Mouse (Mus musculus) limb, embryonic 14.5 days (tissue): ENCODE results near the gene Dyx1c1. TPM values are rescaled to one million over a fixed set of nuclear protein-coding genes. Genes with fewer than 3 reads are reported as not detected.

Source experiments
- ATAC-seq: fragments of 200-750 bp; cut with Nextera tagmentation; 2 replicates; pipeline ENCODE4 v1.8.0; 2017; ENCODE audit warnings: low read depth, moderate number of reproducible peaks, moderate TSS enrichment; ENCODE audit not compliant: low FRiP score
- DNase-seq: peaks from one replicate; pipeline ENCODE4 v3.0.0-alpha.2; 2015; ENCODE audit warnings: low spot score
- H3K27ac ChIP-seq: fragments of 300-500 bp; sonication (generic); replicated peaks from 2 replicates; pipeline ENCODE4 v1.5.1; 2014; ENCODE audit warnings: low read depth, mild to moderate bottlenecking, low read length, moderate library complexity, mixed read lengths
- H3K27me3 ChIP-seq: fragments of 300-500 bp; sonication (generic); 2 replicates; pipeline ENCODE4 v1.6.1; 2014; ENCODE audit warnings: low read length, mixed read lengths; ENCODE audit not compliant: control insufficient read depth, insufficient read depth
- H3K36me3 ChIP-seq: fragments of 300-500 bp; sonication (generic); 2 replicates; pipeline ENCODE4 v1.6.1; 2014; ENCODE audit warnings: mild to moderate bottlenecking, low read length, moderate library complexity, mixed read lengths; ENCODE audit not compliant: control insufficient read depth, insufficient read depth
- H3K4me1 ChIP-seq: fragments of 300-500 bp; sonication (generic); 2 replicates; pipeline ENCODE4 v1.6.1; 2014; ENCODE audit warnings: antibody characterized with exemption, low read length, mixed read lengths; ENCODE audit not compliant: control insufficient read depth, insufficient read depth
- H3K4me2 ChIP-seq: fragments of 300-500 bp; sonication (generic); replicated peaks from 2 replicates; pipeline ENCODE4 v1.6.1; 2014; ENCODE audit warnings: low read depth, mild to moderate bottlenecking, low read length, moderate library complexity; ENCODE audit not compliant: severe bottlenecking
- H3K4me3 ChIP-seq: fragments of 300-500 bp; sonication (generic); replicated peaks from 2 replicates; pipeline ENCODE4 v1.5.1; 2014; ENCODE audit warnings: low read length
- H3K9ac ChIP-seq: fragments of 300-500 bp; sonication (generic); 2 replicates; pipeline ENCODE4 v1.6.1; 2014; ENCODE audit warnings: mild to moderate bottlenecking, low read depth, low read length, moderate library complexity; ENCODE audit not compliant: severe bottlenecking
- H3K9me3 ChIP-seq: fragments of 300-500 bp; sonication (generic); 2 replicates; pipeline ENCODE4 v1.6.1; 2016; ENCODE audit warnings: low read length; ENCODE audit not compliant: control insufficient read depth
- POLR2A ChIP-seq: fragments of 200-500 bp; IDR thresholded peaks from 2 replicates; pipeline ENCODE4 v1.8.0; 2012; ENCODE audit warnings: inconsistent platforms, mild to moderate bottlenecking, moderate library complexity, borderline replicate concordance; ENCODE audit not compliant: insufficient read depth, insufficient read length; ENCODE audit errors: extremely low read depth
- WGBS: fragments of 180-500 bp; shearing (Covaris S2); extraction: QIAGEN DNeasy Blood & Tissue Kit; methylation state at CpG from one replicate; pipeline ENCODE4 v1.1.7; 2014; 5-methylcytosine and 5-hydroxymethylcytosine counted together
- polyA plus RNA-seq, 2 experiments: library from polyadenylated mRNA; depleted of rRNA in 1 of 2; stranded (reverse) in 1 of 2; unstranded in 1 of 2; fragments of >200 nt; fragmentation: Nextera tagmentation in 1 of 2; extraction: Ambion mirVana in 1 of 2; gene quantifications; 2 replicates each; pipeline versions ENCODE4 v1.2.1 to v1.2.3; 2012 to 2014

Gene Dyx1c1
- 1.3 and 1.6 TPM in 2 replicates for polyA plus RNA-seq (2012; rRNA removed)
- polyA plus RNA-seq (2014; fragmentation: Nextera tagmentation; extraction: Ambion mirVana), result 1.5 and 2.0 TPM in 2 replicates

DNA sequence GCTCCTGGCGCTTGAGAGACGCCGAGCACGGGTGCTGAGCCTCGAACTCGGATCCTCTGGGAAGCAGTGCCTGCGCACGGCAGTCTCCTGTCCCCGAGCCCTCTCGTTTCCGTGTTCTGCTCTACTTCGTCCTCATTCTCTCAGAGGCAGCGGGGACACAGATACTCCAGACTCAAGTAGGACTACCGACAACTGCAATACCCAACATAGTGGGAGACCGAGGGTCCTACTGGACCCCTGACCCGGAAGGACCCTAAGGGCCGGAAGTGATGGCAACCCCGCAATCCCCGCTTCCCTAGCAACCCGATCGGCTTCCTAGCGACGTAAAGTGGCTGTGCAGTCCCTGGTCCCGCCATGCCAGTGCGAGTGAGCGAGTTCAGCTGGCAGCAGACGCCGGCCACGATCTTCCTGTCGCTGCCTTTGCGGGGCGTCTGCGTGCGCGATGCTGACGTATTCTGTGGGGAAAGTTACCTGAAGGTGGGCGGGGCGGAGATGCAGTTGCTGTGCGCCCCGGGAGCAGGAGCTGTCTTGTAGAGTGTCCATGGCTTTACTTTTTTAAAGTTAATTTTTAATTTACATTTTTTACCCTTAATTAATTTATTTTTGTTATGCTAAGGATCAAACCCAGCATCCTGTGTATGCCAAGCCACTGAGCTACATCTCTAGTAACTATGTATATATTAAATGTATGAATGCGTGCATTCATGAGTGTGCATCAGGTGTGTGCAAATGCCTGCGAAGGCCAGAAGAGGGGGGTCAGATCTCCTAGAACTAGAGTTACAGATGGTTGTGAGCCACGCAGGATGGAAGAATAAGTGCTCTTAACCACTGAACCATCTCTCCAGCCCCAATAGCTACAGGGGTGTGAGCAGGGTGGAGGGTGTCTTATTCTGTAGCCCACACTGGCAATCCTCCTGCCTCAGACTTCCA is at the start of gene Dyx1c1, which contains the start of gene Gm44503:
Dyx1c1 (plus strand) TSS at position 265 of the 930 bp plus-strand sequence.
Gm44503 (plus strand) TSS at position 332 of the 930 bp plus-strand sequence.
- Histone ChIP-seq H3K4me1 (0 out of 2 replicates have a peak, but pooled peaks cover 3% of the 10 kb centered on the region), H3K4me2 (peak within 1 kb of the TSS; percentile 57), H3K9ac (peak within 1 kb of the TSS; percentile 58), H3K27me3 (no peaks in the 10 kb centered on the region), H3K4me3 (peak within 1 kb of the TSS; percentile 62), H3K27ac (peak within 1 kb of the TSS; percentile 30; the same call in 1 of the 2 replicates), H3K9me3 (no peaks in the 10 kb centered on the region), H3K36me3 (no peaks in the 10 kb centered on the region)
- ATAC-seq, result peak; percentile 91
- TF ChIP-seq POLR2A, result peak; percentile 26; the same call in 1 of the 2 replicates
- 1% methylated on average over 43 of the region's 43 CpGs for WGBS
- peak; percentile 84 for DNase-seq

DNA sequence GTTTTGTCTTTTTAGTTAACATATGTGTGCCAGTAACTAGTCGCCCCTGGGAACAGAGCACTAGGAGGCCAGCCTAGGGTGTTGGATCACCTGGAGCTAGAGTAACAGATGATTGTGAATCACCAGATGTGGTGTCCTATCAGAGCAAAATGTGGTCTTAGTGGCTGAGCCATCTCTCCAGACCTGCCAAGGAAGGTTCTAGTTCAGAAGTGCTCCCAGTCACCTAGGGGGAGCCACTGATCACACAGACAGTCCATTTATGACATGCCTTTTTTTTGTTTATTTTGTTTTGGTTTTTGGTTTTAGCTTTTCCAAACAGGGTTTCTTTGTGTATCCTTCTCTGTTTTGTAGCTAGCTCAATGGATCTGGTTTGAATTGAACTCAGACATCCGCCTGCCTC is 47.2 kb upstream of the Dyx1c1 start:
- peaks cover 5% of the 10 kb centered on the region; the same call in 1 of the 2 replicates for H3K4me1 ChIP-seq
- H3K4me3 ChIP-seq, result no peak overlapping the region
- DNase-seq, result no peak
- H3K27ac ChIP-seq, result no peak overlapping the region
- no peaks in the 10 kb centered on the region for H3K9me3 ChIP-seq
- ATAC-seq, result no peak
- WGBS, result 88% methylated on average over 2 of the region's 2 CpGs
- no peaks in the 10 kb centered on the region for H3K36me3 ChIP-seq
- no peaks in the 10 kb centered on the region for H3K27me3 ChIP-seq
- no peak for TF ChIP-seq POLR2A
- H3K9ac ChIP-seq, result no peak overlapping the region
- no peak overlapping the region for H3K4me2 ChIP-seq

DNA sequence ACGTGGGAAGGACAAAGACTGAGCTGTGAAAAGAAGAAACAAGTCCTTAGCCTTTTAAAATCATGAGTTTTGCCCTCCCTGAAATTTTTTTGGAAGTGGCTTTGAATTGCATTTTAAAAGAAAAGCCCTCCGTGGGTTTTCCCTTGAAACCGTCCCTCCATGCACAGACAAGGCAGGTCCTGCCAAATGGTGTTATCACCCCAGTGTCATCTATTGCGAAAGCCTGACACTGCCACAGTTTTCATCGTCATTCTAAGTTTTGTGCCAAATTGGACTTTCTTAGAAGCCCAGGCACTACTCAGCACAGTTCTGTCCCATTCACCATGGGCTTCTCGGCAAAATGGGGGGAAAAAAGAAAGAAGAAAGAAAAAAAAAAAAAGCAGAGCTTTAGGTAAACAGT is 45.0 kb upstream of the Dyx1c1 start:
- Histone ChIP-seq H3K4me1 (no peaks in the 10 kb centered on the region), H3K36me3 (no peaks in the 10 kb centered on the region), H3K9ac (no peak overlapping the region), H3K4me3 (no peak overlapping the region), H3K9me3 (no peaks in the 10 kb centered on the region), H3K4me2 (no peak overlapping the region), H3K27me3 (no peaks in the 10 kb centered on the region), H3K27ac (no peak overlapping the region)
- DNase-seq (no peak), ATAC-seq (no peak)
- 73% methylated on average over 6 of the region's 6 CpGs for WGBS
- no peak for TF ChIP-seq POLR2A

DNA sequence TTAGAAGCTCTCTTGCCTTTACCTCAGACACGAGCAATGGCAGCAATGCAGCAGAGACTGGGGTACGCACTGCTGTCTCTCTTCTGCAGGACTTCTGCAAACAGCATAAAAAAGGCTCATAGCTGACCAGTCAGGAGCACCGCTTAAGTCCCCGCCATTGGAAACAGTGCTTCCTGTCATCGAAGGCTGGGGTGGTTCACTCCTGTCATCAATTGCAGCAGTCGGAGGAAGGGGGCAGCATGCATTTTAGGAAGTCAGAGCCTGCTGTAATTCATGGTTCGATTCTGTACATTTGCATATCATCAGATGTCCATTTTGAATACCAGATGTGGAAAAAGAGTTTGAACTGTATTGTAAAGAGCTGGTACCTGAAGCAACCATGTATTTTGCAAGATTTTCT is 42.9 kb upstream of the Dyx1c1 start:
- Histone ChIP-seq H3K36me3 (no peaks in the 10 kb centered on the region), H3K4me3 (no peak overlapping the region), H3K9me3 (no peaks in the 10 kb centered on the region), H3K27ac (no peak overlapping the region), H3K4me2 (no peak overlapping the region), H3K27me3 (no peaks in the 10 kb centered on the region), H3K4me1 (no peaks in the 10 kb centered on the region), H3K9ac (no peak overlapping the region)
- no peak for ATAC-seq
- DNase-seq, result no peak
- TF ChIP-seq POLR2A, result no peak
- 69% methylated on average over 7 of the region's 7 CpGs for WGBS

DNA sequence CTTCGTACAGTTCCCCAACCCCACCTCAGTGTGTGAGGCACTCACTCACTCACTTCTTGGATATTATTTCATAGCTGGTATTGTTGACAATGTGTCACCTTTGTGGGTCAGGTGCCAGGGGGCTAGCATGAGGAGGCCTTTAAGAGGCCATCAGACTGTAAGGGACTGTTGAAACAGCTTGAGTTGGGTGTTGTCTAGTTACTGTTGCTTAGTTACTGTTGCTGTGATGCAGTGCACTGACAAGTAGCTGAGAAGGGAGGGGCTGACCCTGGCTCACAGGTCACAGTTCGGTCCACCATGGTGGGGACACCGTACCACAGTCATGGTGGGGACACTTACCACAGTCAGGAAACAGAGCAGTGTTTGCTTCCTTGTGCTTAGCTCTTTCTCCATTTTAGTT is 35.5 kb upstream of the Dyx1c1 start:
- ATAC-seq, result no peak
- WGBS, result 93% methylated on average over 3 of the region's 3 CpGs

More for the DNA sequence above, 35.5 kb upstream of the Dyx1c1 start:
- Histone ChIP-seq H3K36me3 (no peaks in the 10 kb centered on the region), H3K27ac (no peak overlapping the region), H3K9me3 (no peaks in the 10 kb centered on the region), H3K4me1 (peaks cover 17% of the 10 kb centered on the region), H3K4me3 (no peak overlapping the region), H3K9ac (no peak overlapping the region), H3K4me2 (no peak overlapping the region), H3K27me3 (no peaks in the 10 kb centered on the region)
- no peak for TF ChIP-seq POLR2A
- DNase-seq, result no peak
